Mouse (Mus musculus): ENCODE measurements at regions not wholly inside any gene's neighbourhood (a gene's known extent, or its start where the extent isn't known, plus 50 kb on each side); places are given as distances from the start of the nearest gene placed in this dataset.
A peak's percentile ranks its signal among the peaks of the same experiment; 100 is the strongest.

- no peaks in the 10 kb centered on the region for H3K4me1 ChIP-seq
- H3K27me3 ChIP-seq = no peaks in the 10 kb centered on the region; the same call in 1 of the 2 replicates
- no peak overlapping the region for H3K9ac ChIP-seq
- WGBS = 89% methylated on average over 8 of the region's 8 CpGs
- no peak overlapping the region for H3K27ac ChIP-seq
- H3K4me2 ChIP-seq (replicated peaks) = no peak overlapping the region
- no peak for ATAC-seq (ENCODE audit: low FRiP score)
- H3K4me3 ChIP-seq = no peak overlapping the region
- H3K36me3 ChIP-seq = no peaks in the 10 kb centered on the region
- H3K9me3 ChIP-seq (replicated peaks) = no peaks in the 10 kb centered on the region
Observed at GRCm38 (mm10) chr5:106351348-106351747, 106.6 kb downstream of the Barhl2 start.

GRCm38 (mm10) chr5:106349851-106350515, 108.0 kb downstream of the Barhl2 start:
- Histone ChIP-seq H3K9ac (no peak overlapping the region), H3K9me3 (replicated peaks) (no peaks in the 10 kb centered on the region), H3K4me1 (no peaks in the 10 kb centered on the region), H3K36me3 (no peaks in the 10 kb centered on the region), H3K4me3 (no peak overlapping the region), H3K27ac (no peak overlapping the region), H3K27me3 (peaks cover 2% of the 10 kb centered on the region; the same call in 1 of the 2 replicates), H3K4me2 (replicated peaks) (no peak overlapping the region)
- 63% methylated on average over 10 of the region's 10 CpGs for WGBS
- ATAC-seq (ENCODE audit: low FRiP score) = no peak

DNA sequence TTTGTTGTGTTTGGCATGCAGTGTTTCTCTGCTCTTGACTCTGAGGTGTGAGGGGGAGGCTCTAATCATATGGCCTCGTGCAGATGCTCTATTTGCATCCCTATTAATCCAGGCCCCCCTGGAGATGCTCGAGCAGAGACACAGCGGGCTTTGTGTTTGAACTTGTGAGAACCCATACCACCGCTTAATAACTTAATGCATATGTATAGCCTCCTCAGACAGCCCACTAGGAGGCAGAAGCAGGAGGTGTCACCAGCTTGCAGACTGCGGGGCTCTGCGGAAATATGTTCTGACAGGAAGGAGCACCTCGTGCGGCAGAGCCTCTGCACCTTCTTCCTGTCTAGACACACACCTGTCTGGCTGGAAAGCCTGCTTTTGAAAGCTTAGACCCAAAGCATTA, 113.7 kb downstream of the Barhl2 start:
- Histone ChIP-seq H3K27ac (no peak overlapping the region), H3K27me3 (peaks cover 11% of the 10 kb centered on the region), H3K36me3 (no peaks in the 10 kb centered on the region), H3K4me3 (no peak overlapping the region), H3K9ac (no peak overlapping the region), H3K4me1 (peaks cover 7% of the 10 kb centered on the region; the same call in 1 of the 2 replicates), H3K4me2 (replicated peaks) (peak overlapping the region; percentile 9; the same call in 1 of the 2 replicates), H3K9me3 (replicated peaks) (no peaks in the 10 kb centered on the region)
- 0 out of 2 replicates have a peak, but pooled peaks have one; percentile 16 for ATAC-seq (ENCODE audit: low FRiP score)
- 3% methylated on average over 8 of the region's 8 CpGs for WGBS

GRCm38 (mm10) chr5:106343601-106344000, 114.4 kb downstream of the Barhl2 start:
- peaks cover 11% of the 10 kb centered on the region for H3K27me3 ChIP-seq
- ATAC-seq (ENCODE audit: low FRiP score) = no peak
- WGBS = 34% methylated on average over 6 of the region's 6 CpGs

DNA sequence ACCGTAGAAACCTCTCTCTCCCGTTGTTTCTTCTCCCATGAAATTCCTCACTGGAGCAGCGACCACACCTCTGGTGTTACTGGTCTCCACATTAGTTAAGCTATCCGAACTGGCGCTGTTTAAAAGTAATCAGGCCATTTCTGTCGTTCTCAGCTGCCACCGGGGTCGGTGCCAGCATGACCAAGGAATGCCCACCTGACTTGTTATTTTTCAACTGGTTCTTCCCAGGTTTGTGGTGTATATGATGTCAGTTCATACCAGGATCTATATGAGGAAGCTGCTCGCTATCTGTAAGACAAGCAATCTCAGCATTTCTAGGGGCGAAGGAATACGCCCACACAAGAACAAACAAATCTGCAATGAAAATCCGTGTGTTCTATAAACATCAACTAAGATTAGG, 116.6 kb downstream of the Barhl2 start:
- H3K27me3 ChIP-seq = peaks cover 11% of the 10 kb centered on the region
- no peak overlapping the region for H3K4me2 ChIP-seq (replicated peaks)
- no peak overlapping the region for H3K27ac ChIP-seq
- H3K4me1 ChIP-seq = peaks cover 7% of the 10 kb centered on the region; the same call in 1 of the 2 replicates
- ATAC-seq (ENCODE audit: low FRiP score) = no peak
- no peaks in the 10 kb centered on the region for H3K36me3 ChIP-seq
- 76% methylated on average over 12 of the region's 12 CpGs for WGBS
- no peaks in the 10 kb centered on the region for H3K9me3 ChIP-seq (replicated peaks)
- no peak overlapping the region for H3K4me3 ChIP-seq
- no peak overlapping the region for H3K9ac ChIP-seq

More at GRCm38 (mm10) chr5:106343601-106344000, 114.4 kb downstream of the Barhl2 start:
- no peak overlapping the region for H3K27ac ChIP-seq
- no peak overlapping the region for H3K9ac ChIP-seq
- no peaks in the 10 kb centered on the region for H3K36me3 ChIP-seq
- H3K9me3 ChIP-seq (replicated peaks) = no peaks in the 10 kb centered on the region
- peaks cover 7% of the 10 kb centered on the region; the same call in 1 of the 2 replicates for H3K4me1 ChIP-seq
- H3K4me2 ChIP-seq (replicated peaks) = 0 out of 2 replicates have a peak overlapping the region, but pooled peaks have one; percentile 9
- H3K4me3 ChIP-seq = no peak overlapping the region

DNA sequence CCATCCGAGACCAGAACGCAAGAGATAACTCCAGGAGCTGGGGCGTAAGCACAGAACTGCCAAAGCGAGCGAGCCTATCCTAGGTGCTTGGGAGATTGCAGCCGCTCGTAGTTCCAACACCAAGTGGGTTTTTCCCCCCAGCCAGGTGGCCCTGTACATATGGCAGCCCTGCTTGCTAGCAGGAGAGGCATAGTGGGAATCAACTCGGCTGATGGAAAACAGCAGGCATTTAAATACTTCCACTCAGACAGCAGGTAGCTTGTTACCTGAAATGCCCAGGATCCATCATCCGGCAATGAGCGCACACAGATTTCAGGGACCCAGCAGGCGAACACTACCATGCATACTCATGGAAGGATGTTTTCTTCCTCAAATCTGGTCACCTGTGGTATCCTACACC, 122.3 kb downstream of the Barhl2 start:
- no peak overlapping the region for H3K27ac ChIP-seq
- 88% methylated on average over 11 of the region's 11 CpGs for WGBS
- H3K9ac ChIP-seq = no peak overlapping the region
- H3K36me3 ChIP-seq = no peaks in the 10 kb centered on the region
- no peak overlapping the region for H3K4me2 ChIP-seq (replicated peaks)
- H3K4me1 ChIP-seq = no peaks in the 10 kb centered on the region
- no peaks in the 10 kb centered on the region for H3K9me3 ChIP-seq (replicated peaks)
- no peaks in the 10 kb centered on the region for H3K27me3 ChIP-seq
- H3K4me3 ChIP-seq = no peak overlapping the region
- ATAC-seq (ENCODE audit: low FRiP score) = no peak

DNA sequence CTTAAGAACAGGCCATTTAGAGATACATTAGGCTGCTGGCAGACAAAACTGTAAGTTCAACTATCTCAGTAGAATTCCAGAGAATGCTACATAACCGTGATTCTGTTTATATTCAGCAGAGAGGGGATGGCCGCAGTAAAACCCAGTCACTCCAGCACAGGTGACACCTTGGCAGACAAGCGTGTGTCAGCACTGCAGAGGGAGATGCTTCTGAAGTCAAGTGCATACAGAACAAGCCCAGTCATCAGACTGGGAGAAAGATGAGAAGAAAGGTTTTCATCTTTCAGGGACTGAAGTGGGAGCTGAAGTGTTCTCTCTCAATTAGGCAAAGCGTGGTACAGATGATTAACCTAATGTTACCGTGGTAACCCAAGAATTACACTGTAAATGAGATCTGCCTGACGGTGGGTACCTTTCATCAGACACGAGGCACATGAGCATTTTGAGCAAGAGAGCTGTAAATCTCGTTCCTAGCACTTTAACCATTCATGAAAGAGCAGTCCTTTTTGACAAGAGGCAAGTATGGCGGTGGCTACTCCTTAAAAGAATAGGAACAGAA, 130.3 kb downstream of the Barhl2 start:
- H3K4me2 ChIP-seq (replicated peaks) = no peak overlapping the region
- peaks cover 7% of the 10 kb centered on the region; the same call in 1 of the 2 replicates for H3K4me1 ChIP-seq
- H3K27ac ChIP-seq = no peak overlapping the region
- H3K4me3 ChIP-seq = no peak overlapping the region
- 72% methylated on average over 9 of the region's 9 CpGs for WGBS
- H3K9me3 ChIP-seq (replicated peaks) = no peaks in the 10 kb centered on the region
- no peaks in the 10 kb centered on the region for H3K36me3 ChIP-seq
- no peaks in the 10 kb centered on the region; the same call in 1 of the 2 replicates for H3K27me3 ChIP-seq
- no peak for ATAC-seq (ENCODE audit: low FRiP score)
- no peak overlapping the region for H3K9ac ChIP-seq

DNA sequence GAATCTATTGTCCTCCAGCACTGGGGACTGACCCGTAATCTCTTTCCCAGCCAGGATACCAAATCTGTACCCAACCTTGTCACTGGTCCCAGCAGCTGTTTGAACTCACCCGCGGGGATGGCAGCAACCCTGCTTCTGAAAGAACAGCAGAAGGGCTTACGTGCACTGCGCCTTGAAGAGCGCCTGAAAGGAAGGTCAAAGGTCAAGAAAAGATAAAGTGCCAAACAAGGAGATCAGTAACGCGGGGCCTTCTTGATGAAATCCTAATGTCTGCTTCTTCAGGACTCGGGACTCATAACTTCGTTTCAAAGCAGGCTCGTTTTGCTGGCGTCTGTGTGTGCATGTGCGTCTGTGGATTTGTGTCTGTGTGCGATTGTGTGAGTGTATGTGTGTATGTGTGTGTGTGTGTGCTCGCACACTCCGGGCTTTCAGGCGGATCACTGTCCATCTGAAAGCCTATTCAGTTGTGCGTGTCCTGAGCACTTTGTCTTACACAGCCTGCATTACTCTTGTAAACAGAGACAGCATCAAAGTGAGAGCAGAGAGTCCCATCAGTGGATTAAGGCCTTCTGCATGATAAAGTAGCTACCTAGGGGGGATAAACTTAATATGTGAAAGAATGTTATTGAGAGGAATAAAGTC, 135.3 kb downstream of the Barhl2 start:
- Histone ChIP-seq H3K4me3 (no peak overlapping the region), H3K36me3 (no peaks in the 10 kb centered on the region), H3K9ac (no peak overlapping the region), H3K4me2 (replicated peaks) (no peak overlapping the region), H3K4me1 (peaks cover 18% of the 10 kb centered on the region), H3K9me3 (replicated peaks) (no peaks in the 10 kb centered on the region), H3K27ac (no peak overlapping the region), H3K27me3 (no peaks in the 10 kb centered on the region)
- WGBS = 12% methylated on average over 18 of the region's 18 CpGs
- ATAC-seq (ENCODE audit: low FRiP score) = no peak

GRCm38 (mm10) chr5:106321426-106321825, 136.5 kb downstream of the Barhl2 start:
- Histone ChIP-seq H3K4me1 (peaks cover 16% of the 10 kb centered on the region), H3K27ac (no peak overlapping the region), H3K4me3 (no peak overlapping the region), H3K9me3 (replicated peaks) (no peaks in the 10 kb centered on the region), H3K4me2 (replicated peaks) (no peak overlapping the region), H3K9ac (no peak overlapping the region), H3K36me3 (no peaks in the 10 kb centered on the region), H3K27me3 (no peaks in the 10 kb centered on the region)
- ATAC-seq (ENCODE audit: low FRiP score) = no peak
- WGBS = 46% methylated on average over 4 of the region's 5 CpGs

GRCm38 (mm10) chr5:106321023-106321422, 136.9 kb downstream of the Barhl2 start:
- H3K4me2 ChIP-seq (replicated peaks) = no peak overlapping the region
- peaks cover 16% of the 10 kb centered on the region for H3K4me1 ChIP-seq
- no peaks in the 10 kb centered on the region for H3K27me3 ChIP-seq
- H3K9me3 ChIP-seq (replicated peaks) = no peaks in the 10 kb centered on the region
- WGBS = 83% methylated on average over 3 of the region's 3 CpGs
- no peak overlapping the region for H3K27ac ChIP-seq
- no peak for ATAC-seq (ENCODE audit: low FRiP score)
- H3K9ac ChIP-seq = no peak overlapping the region
- H3K36me3 ChIP-seq = no peaks in the 10 kb centered on the region
- no peak overlapping the region for H3K4me3 ChIP-seq

- no peaks in the 10 kb centered on the region for H3K9me3 ChIP-seq (replicated peaks)
- H3K27ac ChIP-seq = no peak overlapping the region
- H3K4me3 ChIP-seq = no peak overlapping the region
- no peak overlapping the region for H3K4me2 ChIP-seq (replicated peaks)
- H3K4me1 ChIP-seq = peaks cover 16% of the 10 kb centered on the region
- no peaks in the 10 kb centered on the region for H3K36me3 ChIP-seq
- no peak overlapping the region for H3K9ac ChIP-seq
- no peaks in the 10 kb centered on the region for H3K27me3 ChIP-seq
- WGBS = 12% methylated on average over 6 of the region's 6 CpGs
- no peak for ATAC-seq (ENCODE audit: low FRiP score)
Observed at GRCm38 (mm10) chr5:106320039-106320438, 137.9 kb downstream of the Barhl2 start.

- peaks cover 16% of the 10 kb centered on the region for H3K4me1 ChIP-seq
- ATAC-seq (ENCODE audit: low FRiP score) = no peak
- no peak overlapping the region for H3K4me2 ChIP-seq (replicated peaks)
- no peak overlapping the region for H3K9ac ChIP-seq
- H3K27me3 ChIP-seq = no peaks in the 10 kb centered on the region
- H3K4me3 ChIP-seq = no peak overlapping the region
- H3K27ac ChIP-seq = no peak overlapping the region
- no peaks in the 10 kb centered on the region for H3K36me3 ChIP-seq
- 97% methylated on average over 6 of the region's 6 CpGs for WGBS
- H3K9me3 ChIP-seq (replicated peaks) = no peaks in the 10 kb centered on the region
Observed at GRCm38 (mm10) chr5:106318246-106318645, 139.7 kb downstream of the Barhl2 start.

All from hindbrain, embryonic 12.5 days (tissue).